ENCODE assay signal across 8 mouse cellular contexts in the genomic region with DNA sequence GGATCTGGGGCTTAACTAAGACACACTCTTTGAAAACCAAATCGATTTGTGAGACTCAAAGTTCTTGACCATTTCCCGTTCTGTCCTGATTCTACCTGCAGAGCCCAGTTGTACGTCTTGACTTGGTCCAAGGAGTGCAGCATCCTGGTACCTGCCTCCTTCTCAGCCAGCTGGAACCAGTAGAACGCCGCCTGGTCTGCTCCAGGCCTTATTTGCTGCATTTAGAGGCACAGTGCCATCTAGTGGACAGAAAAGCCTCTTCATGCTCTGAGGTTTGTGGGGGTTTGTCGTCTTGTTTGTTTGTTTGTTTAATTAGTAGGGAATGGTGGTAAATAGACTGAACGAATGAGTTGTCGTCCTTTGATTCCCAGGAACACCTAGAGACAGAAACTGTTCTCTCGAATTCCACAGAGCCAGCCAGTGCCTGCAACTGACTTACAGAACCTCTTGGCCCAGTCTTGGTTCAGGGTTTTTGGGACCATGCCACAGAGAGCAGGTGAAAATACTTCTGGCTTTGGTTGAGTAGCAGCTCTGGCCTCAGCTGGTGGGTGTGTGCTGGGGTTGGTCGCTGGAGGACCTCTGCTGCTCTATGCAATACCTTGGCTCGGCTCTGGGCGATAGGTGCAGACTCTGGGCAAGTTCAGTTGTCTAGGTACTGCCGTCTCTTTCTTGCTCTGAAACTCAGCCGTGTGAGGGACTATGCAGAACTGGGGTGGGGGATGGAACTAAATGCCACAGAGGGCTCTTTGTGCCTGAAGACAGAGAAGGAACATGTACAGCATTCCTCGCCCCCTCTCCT. TPM values are rescaled to one million over a fixed set of nuclear protein-coding genes. Genes with fewer than 3 reads are reported as not detected.
DNase-seq lines count a peak whose midpoint lies in the region; ATAC-seq and TF ChIP-seq lines count a peak whose summit lies in the region.

No protein-coding gene starts in this region.

- ATAC-seq in hindbrain, embryonic 13.5 days (ENCODE audit: low FRiP score), result peak; percentile 71; the same call in 1 of the 2 replicates

- DNase-seq in spleen, adult 2 months (ENCODE audit: low read depth in 1 of 2, low spot score in 2 of 2), result peak in 1 of 2 experiments; percentile 7
- no peak for DNase-seq in spleen, postnatal 36 days (ENCODE audit: low spot score in 2 of 2)
- peak; percentile 69 for DNase-seq in adipocyte (ENCODE audit: low spot score)
- DNase-seq in embryo, embryonic 11 days, result peak; percentile 84
- DNase-seq in left cerebral cortex, postnatal 4 days, result peak; percentile 68
- peak; percentile 56 for DNase-seq in neural tube, embryonic 10.5 days (ENCODE audit: extremely low spot score, low spot score)
- DNase-seq in ovary, postnatal 36 days (ENCODE audit: low spot score), result no peak

- no peak overlapping the region for H3K27ac ChIP-seq in spleen, adult 2 months (ENCODE audit: insufficient read depth, low read length)
- H3K27ac ChIP-seq in hindbrain, embryonic 13.5 days, result no peak overlapping the region

- H3K9ac ChIP-seq in hindbrain, embryonic 13.5 days, result no peak overlapping the region

- H3K4me2 ChIP-seq in hindbrain, embryonic 13.5 days, result no peak overlapping the region

- no peaks in the 10 kb centered on the region for H3K36me3 ChIP-seq in spleen, adult 2 months (ENCODE audit: control insufficient read depth, insufficient read depth, low read length)
- no peaks in the 10 kb centered on the region for H3K36me3 ChIP-seq in hindbrain, embryonic 13.5 days

- H3K4me1 ChIP-seq in spleen, adult 2 months (ENCODE audit: control insufficient read depth, insufficient read depth, insufficient read length), result no peaks in the 10 kb centered on the region
- peaks cover 12% of the 10 kb centered on the region for H3K4me1 ChIP-seq in hindbrain, embryonic 13.5 days (replicated peaks)

- no peaks in the 10 kb centered on the region for H3K9me3 ChIP-seq in hindbrain, embryonic 13.5 days

- intact Hi-C loops in left cerebral cortex, postnatal 4 days (cut with DNase I), result loop anchor here (5.0 to 10.0 kb wide), 4 partner anchors 94 to 253 kb away; no protein-coding TSS in a partner anchor

- H3K4me3 ChIP-seq in spleen, adult 2 months (ENCODE audit: extremely low read depth, insufficient read depth, insufficient read length), result no peak overlapping the region
- H3K4me3 ChIP-seq in hindbrain, embryonic 13.5 days, result no peak overlapping the region

- 32% methylated on average over 15 of the region's 15 CpGs for WGBS in spleen, adult 2 months
- 28% methylated on average over 15 of the region's 15 CpGs for WGBS in hindbrain, embryonic 13.5 days

- H3K27me3 ChIP-seq in spleen, adult 2 months (ENCODE audit: control insufficient read depth, insufficient read depth, low read length), result no peaks in the 10 kb centered on the region
- peaks cover 12% of the 10 kb centered on the region; the same call in 1 of the 2 replicates for H3K27me3 ChIP-seq in hindbrain, embryonic 13.5 days

- no peak for TF ChIP-seq POLR2A in spleen, adult 2 months (IDR thresholded peaks at IDR 0.05; ENCODE audit: low read depth, low read length)

- TF ChIP-seq CTCF in spleen, adult 2 months (IDR thresholded peaks at IDR 0.05; ENCODE audit: extremely low read depth, insufficient read depth, insufficient read length, insufficient replicate concordance), result peak; percentile 49; the same call in 1 of the 2 replicates

RNA-seq across cellular contexts. Expression of gene Pla2g2c, which starts 24.2 kb away (rescaled TPM):
- polyA plus RNA-seq in spleen, adult 2 months (2012; rRNA removed), result 0.02 TPM in 1 of 2 replicates, not detected in the other
- polyA plus RNA-seq in hindbrain, embryonic 13.5 days (2015; fragmentation: Nextera tagmentation; extraction: Ambion mirVana), result 0.44 and 0.91 TPM in 2 replicates
- under 1 TPM in 1 of 2 experiments, not detected in 1; 0.10 TPM for total RNA-seq in left cerebral cortex, postnatal 4 days (2021)

RNA-seq across cellular contexts. Expression of gene Ubxn10, which starts 36.6 kb away (rescaled TPM):
- polyA plus RNA-seq in spleen, adult 2 months (2012; rRNA removed), result 0.21 and 0.29 TPM in 2 replicates
- polyA plus RNA-seq in hindbrain, embryonic 13.5 days (2015; fragmentation: Nextera tagmentation; extraction: Ambion mirVana), result 3.8 and 4.1 TPM in 2 replicates
- total RNA-seq in left cerebral cortex, postnatal 4 days (2021), result 1 to 10 TPM; 1.4 to 1.7 TPM

RNA-seq across cellular contexts. Expression of gene Pla2g2f, which starts 57.0 kb away (rescaled TPM):
- 1.9 TPM in 2 replicates for polyA plus RNA-seq in spleen, adult 2 months (2012; rRNA removed)
- polyA plus RNA-seq in hindbrain, embryonic 13.5 days (2015; fragmentation: Nextera tagmentation; extraction: Ambion mirVana), result 0.06 and 0.13 TPM in 2 replicates
- total RNA-seq in left cerebral cortex, postnatal 4 days (2021), result not detected

Comparison
In these comparisons a context has a peak if more than half of its experiments do, and no peak if none do; other contexts are left out.
1. DNase-seq: peak in adipocyte (single experiment), embryo, embryonic 11 days (single experiment), left cerebral cortex, postnatal 4 days (single experiment) and neural tube, embryonic 10.5 days (single experiment); none in spleen, postnatal 36 days (0 of 2) and ovary, postnatal 36 days (single experiment).